Mouse (Mus musculus) heart, adult 9 months (tissue): Measurements from ENCODE around the gene Mymx.

Experiments
- DNase-seq, 2 experiments: peaks; one replicate each; pipeline ENCODE4 v3.0.0; 2022; ENCODE audit warnings: low spot score in 2 of 2

The Mymx gene

DNA sequence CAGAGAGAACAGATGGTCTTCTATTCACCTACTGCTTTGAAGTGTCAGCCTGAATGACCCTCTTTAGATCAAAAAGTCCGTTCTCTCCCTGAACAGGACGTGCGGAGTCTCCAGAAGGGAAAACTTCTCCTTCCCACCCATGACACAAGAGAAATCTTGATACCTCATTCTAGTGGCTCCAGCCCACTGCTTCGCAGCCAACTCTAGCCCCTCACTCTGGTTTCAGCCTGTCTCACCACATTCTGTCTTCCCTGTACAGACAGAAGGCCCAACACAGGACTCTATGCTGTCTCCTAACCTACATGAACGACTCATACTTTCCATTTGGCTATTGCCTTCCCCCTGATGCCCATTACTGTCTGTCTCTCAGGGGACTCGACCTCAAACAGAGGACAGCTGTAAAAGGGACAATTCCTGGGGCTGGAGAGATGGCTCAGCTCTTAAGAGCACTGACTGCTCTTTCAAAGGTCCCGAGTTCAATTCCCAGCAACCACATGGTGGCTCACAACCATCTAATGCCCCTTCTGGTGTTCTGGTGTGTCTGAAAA is 50.6 kb downstream of the Mymx start:
- DNase-seq: no peak
